Mouse (Mus musculus) NIH3T3 (cell line): Measurements from ENCODE around the gene Rnf152.

Experiments
- DNase-seq: peaks from one replicate; pipeline ENCODE4 v3.0.0-alpha.2; 2012; ENCODE audit warnings: low read depth

Gene Rnf152

GRCm38 (mm10) chr1:105356291-105357011, at the start of gene Rnf152:
Rnf152 (minus strand) TSS chr1:105356710.
- no peak for DNase-seq

GRCm38 (mm10) chr1:105402853-105403252, 46.3 kb upstream of the Rnf152 start:
- no peak for DNase-seq

- peak; percentile 33 for DNase-seq
These were observed 27.8 kb upstream of the Rnf152 start for GRCm38 (mm10) chr1:105384141-105384937.

- no peak for DNase-seq
These were observed 21.0 kb upstream of the Rnf152 start for GRCm38 (mm10) chr1:105377546-105377945.

GRCm38 (mm10) chr1:105374618-105375017, 18.1 kb upstream of the Rnf152 start:
- no peak for DNase-seq

- DNase-seq: peak; percentile 13
These were observed 6.2 kb upstream of the Rnf152 start for GRCm38 (mm10) chr1:105362701-105363100.

- DNase-seq: no peak
These were observed 2.4 kb upstream of the Rnf152 start for GRCm38 (mm10) chr1:105358896-105359295.

GRCm38 (mm10) chr1:105355910-105356290, 610 bp downstream of the Rnf152 start:
- DNase-seq: no peak

- no peak for DNase-seq
These were observed 1.3 kb downstream of the Rnf152 start for GRCm38 (mm10) chr1:105354901-105355891.

- no peak for DNase-seq
These were observed 4.7 kb downstream of the Rnf152 start for GRCm38 (mm10) chr1:105351806-105352205.

- no peak for DNase-seq
These were observed 14.2 kb downstream of the Rnf152 start for GRCm38 (mm10) chr1:105342305-105342704.

GRCm38 (mm10) chr1:105340943-105341342, 15.6 kb downstream of the Rnf152 start:
- no peak for DNase-seq

GRCm38 (mm10) chr1:105337397-105337796, 19.1 kb downstream of the Rnf152 start:
- no peak for DNase-seq

GRCm38 (mm10) chr1:105336096-105336495, 20.4 kb downstream of the Rnf152 start:
- DNase-seq: no peak

- no peak for DNase-seq
These were observed 24.3 kb downstream of the Rnf152 start for GRCm38 (mm10) chr1:105332087-105332731.

- no peak for DNase-seq
These were observed 24.9 kb downstream of the Rnf152 start for GRCm38 (mm10) chr1:105331605-105332004.

GRCm38 (mm10) chr1:105330581-105331320, 25.8 kb downstream of the Rnf152 start:
- no peak for DNase-seq

GRCm38 (mm10) chr1:105327789-105328188, 28.7 kb downstream of the Rnf152 start:
- no peak for DNase-seq

GRCm38 (mm10) chr1:105324636-105325035, 31.9 kb downstream of the Rnf152 start:
- no peak for DNase-seq

- no peak for DNase-seq
These were observed 42.3 kb downstream of the Rnf152 start for GRCm38 (mm10) chr1:105314010-105314800.
